Mouse (Mus musculus) liver, embryonic 16.5 days (tissue): ENCODE results near the gene Il31. TPM values are rescaled to one million over a fixed set of nuclear protein-coding genes. Genes with fewer than 3 reads are reported as not detected.

Experiments
- ATAC-seq: fragments of 200-750 bp; cut with Nextera tagmentation; 2 replicates; pipeline ENCODE4 v1.8.0; 2017; ENCODE audit warnings: low read depth, mild to moderate bottlenecking, moderate number of reproducible peaks, moderate library complexity
- H3K27ac ChIP-seq: fragments of 300-500 bp; sonication (generic); 2 replicates; pipeline ENCODE4 v1.5.1; 2014; ENCODE audit warnings: mild to moderate bottlenecking, low read length
- H3K27me3 ChIP-seq: fragments of 300-500 bp; sonication (generic); 2 replicates; pipeline ENCODE4 v1.6.1; 2014; ENCODE audit warnings: low read depth, low read length, mixed read lengths; ENCODE audit not compliant: control insufficient read depth, insufficient read depth
- H3K36me3 ChIP-seq: fragments of 300-500 bp; sonication (generic); 2 replicates; pipeline ENCODE4 v1.6.1; 2014; ENCODE audit warnings: mild to moderate bottlenecking; ENCODE audit not compliant: control insufficient read depth, insufficient read depth
- H3K4me1 ChIP-seq: fragments of 300-500 bp; sonication (generic); 2 replicates; pipeline ENCODE4 v1.6.1; 2014; ENCODE audit warnings: low read depth, low read length, mixed read lengths; ENCODE audit not compliant: control insufficient read depth
- H3K4me2 ChIP-seq: fragments of 300-500 bp; sonication (generic); 2 replicates; pipeline ENCODE4 v1.6.1; 2014; ENCODE audit warnings: low read depth, low read length, mixed read lengths
- H3K4me3 ChIP-seq: fragments of 300-500 bp; sonication (generic); 2 replicates; pipeline ENCODE4 v1.5.1; 2014; ENCODE audit warnings: low read depth, mild to moderate bottlenecking, low read length
- H3K9ac ChIP-seq: fragments of 300-500 bp; sonication (generic); 2 replicates; pipeline ENCODE4 v1.6.1; 2014; ENCODE audit warnings: low read depth, low read length
- H3K9me3 ChIP-seq: fragments of 300-500 bp; sonication (generic); replicated peaks from 2 replicates; pipeline ENCODE4 v1.6.1; 2016; ENCODE audit warnings: low read length; ENCODE audit not compliant: control insufficient read depth
- WGBS: fragments of 180-500 bp; shearing (Covaris S2); extraction: QIAGEN DNeasy Blood & Tissue Kit; methylation state at CpG from one replicate; pipeline ENCODE4 v1.1.7; 2014; ENCODE audit not compliant: insufficient replicate concordance; 5-methylcytosine and 5-hydroxymethylcytosine counted together
- polyA plus RNA-seq: library from polyadenylated mRNA; unstranded; fragments of >200 nt; fragmentation: Nextera tagmentation; extraction: Ambion mirVana; gene quantifications from 2 replicates; pipeline ENCODE4 v1.2.1, GENCODE M21; 2015

The Il31 gene
- polyA plus RNA-seq, 1 experiment from 2014 or later: not detected

- 54% methylated on average over 4 of the region's 4 CpGs for WGBS
- no peak for ATAC-seq
- no peak overlapping the region for H3K4me3 ChIP-seq
- no peak overlapping the region for H3K27ac ChIP-seq
- H3K4me2 ChIP-seq: no peak overlapping the region
- peaks cover 4% of the 10 kb centered on the region for H3K4me1 ChIP-seq
- H3K9me3 ChIP-seq: no peaks in the 10 kb centered on the region
- H3K27me3 ChIP-seq: peaks cover 21% of the 10 kb centered on the region
- H3K36me3 ChIP-seq: no peaks in the 10 kb centered on the region
- no peak overlapping the region for H3K9ac ChIP-seq
Measured at GRCm38 (mm10) chr5:123501973-123502372, 12.7 kb upstream of the Il31 start.

- H3K4me1 ChIP-seq: peaks cover 4% of the 10 kb centered on the region
- no peak overlapping the region for H3K4me2 ChIP-seq
- no peak for ATAC-seq
- H3K9me3 ChIP-seq: no peaks in the 10 kb centered on the region
- 32% methylated on average over 4 of the region's 4 CpGs for WGBS
- no peak overlapping the region for H3K27ac ChIP-seq
- no peak overlapping the region for H3K4me3 ChIP-seq
- H3K36me3 ChIP-seq: no peaks in the 10 kb centered on the region
- no peak overlapping the region for H3K9ac ChIP-seq
- H3K27me3 ChIP-seq: peaks cover 6% of the 10 kb centered on the region
Measured at GRCm38 (mm10) chr5:123499717-123500116, 10.4 kb upstream of the Il31 start.

- no peak for ATAC-seq
- H3K9ac ChIP-seq: no peak overlapping the region
- H3K4me1 ChIP-seq: no peaks in the 10 kb centered on the region
- WGBS: 47% methylated on average over 9 of the region's 9 CpGs
- H3K27ac ChIP-seq: no peak overlapping the region
- H3K4me2 ChIP-seq: no peak overlapping the region
- no peak overlapping the region for H3K4me3 ChIP-seq
- no peaks in the 10 kb centered on the region for H3K36me3 ChIP-seq
- peaks cover 10% of the 10 kb centered on the region for H3K27me3 ChIP-seq
- no peaks in the 10 kb centered on the region for H3K9me3 ChIP-seq
Measured at GRCm38 (mm10) chr5:123489935-123490334, 646 bp upstream of the Il31 start.

GRCm38 (mm10) chr5:123487659-123488395 lies 1.5 kb downstream of the Il31 start:
- 45% methylated on average over 11 of the region's 11 CpGs for WGBS

GRCm38 (mm10) chr5:123473817-123474216 lies 15.5 kb downstream of the Il31 start:
- ATAC-seq: no peak
- WGBS: 65% methylated on average over 5 of the region's 5 CpGs
- no peaks in the 10 kb centered on the region for H3K9me3 ChIP-seq
- no peaks in the 10 kb centered on the region for H3K36me3 ChIP-seq
- no peak overlapping the region for H3K27ac ChIP-seq
- no peak overlapping the region for H3K4me3 ChIP-seq
- no peak overlapping the region for H3K9ac ChIP-seq
- H3K4me1 ChIP-seq: no peaks in the 10 kb centered on the region
- no peak overlapping the region for H3K4me2 ChIP-seq
- no peaks in the 10 kb centered on the region for H3K27me3 ChIP-seq

More at GRCm38 (mm10) chr5:123487659-123488395, 1.5 kb downstream of the Il31 start:
- Histone ChIP-seq H3K4me1 (no peaks in the 10 kb centered on the region), H3K4me2 (no peak overlapping the region), H3K36me3 (no peaks in the 10 kb centered on the region), H3K9me3 (no peaks in the 10 kb centered on the region), H3K4me3 (no peak overlapping the region), H3K27ac (no peak overlapping the region), H3K27me3 (peaks cover 10% of the 10 kb centered on the region), H3K9ac (no peak overlapping the region)
- ATAC-seq: no peak

GRCm38 (mm10) chr5:123470784-123471400 lies 18.4 kb downstream of the Il31 start:
- Histone ChIP-seq H3K36me3 (no peaks in the 10 kb centered on the region), H3K27me3 (no peaks in the 10 kb centered on the region), H3K9ac (no peak overlapping the region), H3K27ac (no peak overlapping the region), H3K4me2 (0 out of 2 replicates have a peak overlapping the region, but pooled peaks have one; percentile 4), H3K4me1 (no peaks in the 10 kb centered on the region), H3K9me3 (no peaks in the 10 kb centered on the region), H3K4me3 (no peak overlapping the region)
- WGBS: 1% methylated on average over 10 of the region's 10 CpGs
- ATAC-seq: no peak

GRCm38 (mm10) chr5:123464638-123465037 lies 24.7 kb downstream of the Il31 start:
- H3K9ac ChIP-seq: no peak overlapping the region
- H3K27ac ChIP-seq: no peak overlapping the region
- 65% methylated on average over 1 of the region's 1 CpGs for WGBS
- no peaks in the 10 kb centered on the region for H3K4me1 ChIP-seq
- no peaks in the 10 kb centered on the region for H3K9me3 ChIP-seq
- no peaks in the 10 kb centered on the region for H3K27me3 ChIP-seq
- no peak for ATAC-seq
- no peaks in the 10 kb centered on the region for H3K36me3 ChIP-seq
- H3K4me3 ChIP-seq: no peak overlapping the region
- no peak overlapping the region for H3K4me2 ChIP-seq

GRCm38 (mm10) chr5:123461420-123461819 lies 27.9 kb downstream of the Il31 start:
- no peaks in the 10 kb centered on the region for H3K4me1 ChIP-seq
- H3K4me3 ChIP-seq: no peak overlapping the region
- H3K4me2 ChIP-seq: no peak overlapping the region
- H3K27ac ChIP-seq: no peak overlapping the region
- no peaks in the 10 kb centered on the region for H3K27me3 ChIP-seq
- 45% methylated on average over 5 of the region's 5 CpGs for WGBS
- H3K9me3 ChIP-seq: no peaks in the 10 kb centered on the region
- ATAC-seq: no peak
- no peak overlapping the region for H3K9ac ChIP-seq
- no peaks in the 10 kb centered on the region for H3K36me3 ChIP-seq

GRCm38 (mm10) chr5:123451886-123452285 lies 37.4 kb downstream of the Il31 start:
- Histone ChIP-seq H3K4me3 (no peak overlapping the region), H3K27me3 (no peaks in the 10 kb centered on the region), H3K36me3 (no peaks in the 10 kb centered on the region), H3K4me2 (no peak overlapping the region), H3K4me1 (no peaks in the 10 kb centered on the region), H3K9me3 (no peaks in the 10 kb centered on the region), H3K27ac (no peak overlapping the region), H3K9ac (no peak overlapping the region)
- WGBS: 77% methylated on average over 7 of the region's 7 CpGs
- ATAC-seq: no peak
